Mouse (Mus musculus) ES-Bruce4 (cell line): ENCODE results near the gene Dad1. TPM values are rescaled to one million over a fixed set of nuclear protein-coding genes. Genes with fewer than 3 reads are reported as not detected.
A peak's percentile ranks its signal among the peaks of the same experiment; 100 is the strongest.

Experiments
- H3K27ac ChIP-seq: 2 replicates; pipeline ENCODE4 v1.5.1; 2012; ENCODE audit warnings: low read length, inconsistent platforms; ENCODE audit not compliant: insufficient read depth
- H3K27me3 ChIP-seq: 2 replicates; pipeline ENCODE4 v1.6.1; 2012; ENCODE audit warnings: mild to moderate bottlenecking, low read length, inconsistent platforms; ENCODE audit not compliant: control insufficient read depth, poor library complexity, insufficient read depth, severe bottlenecking
- H3K36me3 ChIP-seq: 2 replicates; pipeline ENCODE4 v1.6.1; 2012; ENCODE audit warnings: inconsistent platforms, mild to moderate bottlenecking, low read length, moderate library complexity; ENCODE audit not compliant: control insufficient read depth, poor library complexity, insufficient read depth, severe bottlenecking
- H3K4me1 ChIP-seq: one replicate; pipeline ENCODE4 v1.8.1; 2011; ENCODE audit warnings: low read length; ENCODE audit not compliant: control insufficient read depth, insufficient read depth
- H3K4me3 ChIP-seq: 2 replicates; pipeline ENCODE4 v1.5.1; 2011; ENCODE audit warnings: low read depth, mild to moderate bottlenecking, low read length
- H3K9ac ChIP-seq: 2 replicates; pipeline ENCODE4 v1.6.1; 2012; ENCODE audit warnings: low read depth, mild to moderate bottlenecking, inconsistent platforms; ENCODE audit not compliant: poor library complexity, severe bottlenecking
- H3K9me3 ChIP-seq: replicated peaks from 2 replicates; pipeline ENCODE4 v1.6.1; 2012; ENCODE audit warnings: mild to moderate bottlenecking, low read length, inconsistent platforms; ENCODE audit not compliant: control insufficient read depth, poor library complexity, insufficient read depth, severe bottlenecking
- CTCF ChIP-seq: IDR thresholded peaks from one replicate; pipeline ENCODE4 v1.8.1; 2011; ENCODE audit warnings: low read depth, low read length
- EP300 ChIP-seq: IDR thresholded peaks from 2 replicates; pipeline ENCODE4 v1.6.1; 2011; ENCODE audit warnings: low read depth, low read length; ENCODE audit not compliant: insufficient read depth
- POLR2A ChIP-seq: IDR thresholded peaks from one replicate; pipeline ENCODE4 v1.8.1; 2011; ENCODE audit warnings: low read length; ENCODE audit not compliant: insufficient read depth
- polyA plus RNA-seq: library from polyadenylated mRNA; stranded (reverse); fragments of >200 nt; gene quantifications from 2 replicates; pipeline ENCODE4 v1.2.4, GENCODE M21; 2011; ENCODE audit warnings: low read depth; ENCODE audit not compliant: missing spikeins, insufficient read depth, insufficient read length

Gene Dad1
- polyA plus RNA-seq, 1 experiment, result 119 TPM

DNA sequence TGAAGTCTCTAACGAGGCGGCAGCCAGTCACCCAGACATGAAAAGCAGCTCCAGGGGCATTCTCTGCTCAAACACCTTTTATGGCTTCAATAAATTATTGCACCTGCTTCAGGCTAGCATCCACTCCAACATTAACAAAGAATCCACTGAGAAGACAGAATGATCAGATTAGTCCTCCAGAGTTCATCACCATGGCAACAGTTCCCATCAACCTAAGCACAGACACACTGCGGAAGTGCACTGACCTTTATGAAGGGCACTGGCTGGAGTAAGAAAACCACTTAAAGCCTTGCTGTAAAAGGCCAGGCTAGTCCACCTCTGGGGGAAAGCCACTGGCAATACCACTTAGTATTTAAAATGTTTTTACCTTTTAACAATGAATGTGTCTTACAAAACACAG is 9.7 kb downstream of the Dad1 start:
- H3K36me3 ChIP-seq, result peaks cover 25% of the 10 kb centered on the region
- no peaks in the 10 kb centered on the region for H3K9me3 ChIP-seq
- H3K4me3 ChIP-seq, result no peak overlapping the region
- TF ChIP-seq CTCF, result no peak
- TF ChIP-seq POLR2A, result no peak
- no peak for TF ChIP-seq EP300
- no peaks in the 10 kb centered on the region for H3K27me3 ChIP-seq
- no peak overlapping the region for H3K9ac ChIP-seq
- no peak overlapping the region for H3K27ac ChIP-seq
- peaks cover 2% of the 10 kb centered on the region for H3K4me1 ChIP-seq

DNA sequence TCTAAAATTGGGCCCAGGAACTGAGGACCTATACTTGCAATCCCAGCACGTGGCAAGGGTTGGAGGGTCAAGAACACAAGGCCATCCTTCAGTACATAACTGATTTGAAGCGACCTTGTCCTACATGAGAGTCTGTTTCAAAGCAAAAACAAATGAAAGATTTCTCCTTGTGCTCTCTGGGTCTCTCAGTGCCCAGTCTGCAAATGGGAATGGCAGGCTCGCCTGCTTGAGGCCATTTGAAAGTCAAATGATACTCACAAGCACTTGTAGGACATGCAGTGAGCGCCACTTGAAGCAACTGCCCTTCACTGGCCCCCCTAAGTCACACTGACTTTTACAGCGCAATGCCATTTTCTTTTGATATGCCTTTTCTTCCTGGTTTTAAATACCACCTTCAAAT is 13.4 kb downstream of the Dad1 start:
- Histone ChIP-seq H3K27ac (no peak overlapping the region), H3K4me3 (no peak overlapping the region), H3K36me3 (peaks cover 21% of the 10 kb centered on the region), H3K9ac (no peak overlapping the region), H3K9me3 (no peaks in the 10 kb centered on the region), H3K4me1 (peaks cover 2% of the 10 kb centered on the region), H3K27me3 (no peaks in the 10 kb centered on the region)
- no peak for TF ChIP-seq EP300
- no peak for TF ChIP-seq POLR2A
- no peak for TF ChIP-seq CTCF

DNA sequence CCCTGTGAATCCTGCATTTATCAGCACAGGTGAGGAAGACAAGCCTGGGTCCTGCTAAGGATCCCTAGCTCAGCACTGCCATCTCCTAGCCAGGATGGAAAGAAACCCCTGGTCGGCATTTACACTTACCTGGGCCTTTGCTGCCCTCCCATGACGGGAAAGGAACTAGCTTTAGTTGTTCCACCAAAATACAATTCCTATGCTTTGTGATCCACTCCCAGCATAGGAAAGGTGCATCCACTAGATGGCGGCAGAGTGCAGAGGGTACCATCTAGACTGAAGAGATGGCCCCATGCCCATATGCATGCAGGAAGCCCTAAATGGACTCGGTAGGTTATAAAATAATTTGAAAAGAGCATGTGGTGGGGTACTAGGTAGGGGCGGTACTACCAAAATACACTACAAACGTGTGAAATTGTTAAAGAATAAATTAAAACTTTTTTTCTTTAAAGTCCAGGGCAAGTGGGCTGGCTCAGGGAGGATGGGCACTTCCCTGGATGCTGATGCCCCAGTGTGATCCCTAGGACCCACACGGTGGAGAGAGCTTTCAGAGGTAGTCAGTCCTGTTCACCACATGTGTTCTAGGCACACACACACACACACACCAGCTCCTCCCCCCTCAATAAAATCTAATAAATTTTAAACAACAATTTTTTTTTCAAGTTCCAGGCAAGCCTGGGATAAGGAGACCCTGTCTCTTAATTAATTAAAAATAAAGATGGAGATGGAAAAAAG is 14.7 kb downstream of the Dad1 start:
- Histone ChIP-seq H3K27ac (no peak overlapping the region), H3K9ac (no peak overlapping the region), H3K27me3 (no peaks in the 10 kb centered on the region), H3K4me1 (peaks cover 2% of the 10 kb centered on the region), H3K36me3 (peaks cover 18% of the 10 kb centered on the region), H3K4me3 (no peak overlapping the region), H3K9me3 (no peaks in the 10 kb centered on the region)
- no peak for TF ChIP-seq POLR2A
- no peak for TF ChIP-seq EP300
- peak; percentile 85 for TF ChIP-seq CTCF

DNA sequence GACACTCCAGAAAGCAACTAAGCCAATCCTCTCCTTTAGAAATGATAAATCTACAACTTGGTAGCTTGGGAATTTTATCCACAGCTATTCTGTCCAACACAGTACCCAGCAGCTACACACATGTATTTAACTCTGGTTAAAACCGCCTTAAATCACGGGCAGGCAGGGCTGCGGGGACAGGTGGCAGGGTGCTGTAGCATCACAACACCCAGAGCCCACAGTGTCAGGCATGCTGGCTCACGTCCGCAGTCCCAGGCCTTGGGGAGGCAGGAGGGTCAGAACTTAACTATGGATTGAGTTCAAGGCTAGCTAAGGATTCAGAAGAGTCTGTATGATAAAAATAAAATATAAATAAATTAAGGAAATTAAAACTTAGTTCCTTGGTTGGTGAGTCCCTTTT is 17.0 kb downstream of the Dad1 start:
- no peak for TF ChIP-seq POLR2A
- no peak for TF ChIP-seq CTCF
- no peak for TF ChIP-seq EP300
- H3K4me1 ChIP-seq, result peaks cover 4% of the 10 kb centered on the region
- H3K9me3 ChIP-seq, result no peaks in the 10 kb centered on the region
- H3K27ac ChIP-seq, result no peak overlapping the region
- H3K27me3 ChIP-seq, result no peaks in the 10 kb centered on the region
- no peak overlapping the region for H3K9ac ChIP-seq
- H3K4me3 ChIP-seq, result no peak overlapping the region
- H3K36me3 ChIP-seq, result peaks cover 10% of the 10 kb centered on the region

DNA sequence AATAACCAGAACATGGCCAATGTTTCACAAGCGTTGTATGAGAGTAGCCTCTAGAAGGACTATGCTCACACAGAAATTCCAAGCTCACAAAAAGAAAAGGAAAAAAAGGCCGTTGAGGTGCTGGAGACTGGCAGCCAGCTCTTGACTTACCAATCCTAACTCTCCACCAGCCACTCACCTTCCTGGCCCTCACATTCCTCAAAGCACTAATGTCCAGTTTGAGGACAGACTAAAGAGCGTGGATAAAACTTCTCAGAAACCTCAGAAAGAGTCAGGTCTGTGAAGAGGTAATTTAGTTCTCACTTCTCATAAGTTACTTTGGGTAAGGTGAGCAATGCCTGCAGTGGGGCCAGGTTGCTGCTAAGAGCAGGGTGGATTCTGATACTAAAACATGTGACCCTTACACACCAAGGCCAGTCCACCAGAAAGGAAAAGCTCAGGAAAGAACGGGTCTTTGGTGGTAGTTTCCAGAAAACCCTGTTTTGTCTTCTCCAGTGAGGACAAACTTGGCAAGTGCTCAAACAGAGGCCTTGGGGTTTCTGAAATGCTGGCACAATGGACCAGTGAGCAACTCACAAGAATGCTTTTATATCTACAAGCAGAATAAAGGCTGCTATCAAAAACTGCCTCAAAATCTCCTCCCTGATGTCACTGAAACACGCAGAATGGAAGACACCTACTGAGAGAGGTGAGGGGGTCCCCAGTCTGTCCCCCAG is 17.9 kb downstream of the Dad1 start:
- H3K9ac ChIP-seq, result no peak overlapping the region
- TF ChIP-seq CTCF (no peak), EP300 (no peak), POLR2A (no peak)
- H3K36me3 ChIP-seq, result peaks cover 4% of the 10 kb centered on the region; the same call in 1 of the 2 replicates
- H3K27me3 ChIP-seq, result no peaks in the 10 kb centered on the region
- H3K4me3 ChIP-seq, result no peak overlapping the region
- peaks cover 4% of the 10 kb centered on the region for H3K4me1 ChIP-seq
- H3K27ac ChIP-seq, result no peak overlapping the region
- H3K9me3 ChIP-seq, result no peaks in the 10 kb centered on the region
